22 mouse cellular contexts compared by ENCODE assay signal in the genomic region with DNA sequence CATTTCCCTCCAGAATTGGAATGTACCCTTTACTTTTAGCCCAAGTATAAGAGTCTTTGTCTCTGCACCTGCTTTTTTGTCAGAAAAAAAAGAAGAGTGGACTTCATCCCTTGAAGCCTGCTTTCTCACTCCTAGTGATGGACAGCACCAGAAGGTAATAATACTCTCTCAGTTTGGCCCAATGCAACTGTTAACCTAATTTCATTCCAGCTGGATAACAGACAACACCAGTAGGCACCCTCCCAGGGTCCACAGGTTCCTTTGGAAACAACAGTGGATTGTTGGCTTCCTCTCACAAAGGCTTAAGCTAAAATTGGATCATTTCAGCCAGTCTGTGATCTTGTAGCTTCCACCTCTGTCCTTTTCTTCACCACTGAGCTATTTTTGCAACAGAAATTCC.
DNase-seq lines count a peak whose midpoint lies in the region; ATAC-seq and TF ChIP-seq lines count a peak whose summit lies in the region.
"Had no signal": no experiment of that assay in that cellular context is flagged by ENCODE, and none has a peak within 500 bp of the region (broad histone marks: within the 10 kb centered on the region; RNA-seq: fewer than 3 reads in every experiment).

No protein-coding gene starts in this region.

- H3K4me2 ChIP-seq in embryonic facial prominence, embryonic 14.5 days (ENCODE audit: low read depth, low read length) = no peak overlapping the region
- no peak overlapping the region for H3K4me2 ChIP-seq in limb, embryonic 14.5 days (replicated peaks; ENCODE audit: low read depth, low read length, severe bottlenecking)

- DNase-seq in cerebellum, postnatal 10 days = peak; percentile 29 to 38
- no peak for DNase-seq in cerebellum, adult 18-20 months
- DNase-seq in cerebellum, postnatal 14 days = peak; percentile 21 to 56
- no peak for DNase-seq in cerebellum, adult 8-10 months
- peak; percentile 7 for DNase-seq in embryonic facial prominence, embryonic 14.5 days (ENCODE audit: low spot score)
- DNase-seq in embryonic facial prominence, embryonic 10.5 days (ENCODE audit: low spot score) = no peak
- no peak for DNase-seq in limb, embryonic 14.5 days (ENCODE audit: low spot score)
- DNase-seq in limb, embryonic 10.5 days (ENCODE audit: low spot score) = no peak
- DNase-seq: adrenal gland, adult 2 months; adrenal gland, adult 8-10 months; adrenal gland, postnatal 10 days; adrenal gland, postnatal 14 days; adrenal gland, postnatal 25 days; adrenal gland, postnatal 36 days; B cell, adult 2 months; cerebellum, adult 11 months; cerebellum, adult 11-12 months had no signal

- H3K4me1 ChIP-seq in embryonic facial prominence, embryonic 14.5 days (ENCODE audit: control insufficient read depth, insufficient read depth, low read length) = no peaks in the 10 kb centered on the region
- no peaks in the 10 kb centered on the region for H3K4me1 ChIP-seq in embryonic facial prominence, embryonic 10.5 days
- no peaks in the 10 kb centered on the region for H3K4me1 ChIP-seq in limb, embryonic 14.5 days (ENCODE audit: control insufficient read depth, insufficient read depth, low read length)
- no peaks in the 10 kb centered on the region for H3K4me1 ChIP-seq in limb, embryonic 10.5 days

- no peaks in the 10 kb centered on the region for H3K9me3 ChIP-seq in embryonic facial prominence, embryonic 14.5 days (ENCODE audit: control insufficient read depth, low read length)
- no peaks in the 10 kb centered on the region for H3K9me3 ChIP-seq in embryonic facial prominence, embryonic 10.5 days
- H3K9me3 ChIP-seq in limb, embryonic 14.5 days (ENCODE audit: control insufficient read depth, low read length) = no peaks in the 10 kb centered on the region
- no peaks in the 10 kb centered on the region for H3K9me3 ChIP-seq in limb, embryonic 10.5 days (replicated peaks)

- H3K27me3 ChIP-seq in embryonic facial prominence, embryonic 14.5 days (replicated peaks; ENCODE audit: control insufficient read depth, insufficient read depth, low read length) = no peaks in the 10 kb centered on the region
- no peaks in the 10 kb centered on the region for H3K27me3 ChIP-seq in embryonic facial prominence, embryonic 10.5 days (replicated peaks; ENCODE audit: low read depth, poor library complexity, severe bottlenecking)
- no peaks in the 10 kb centered on the region for H3K27me3 ChIP-seq in limb, embryonic 14.5 days (ENCODE audit: control insufficient read depth, insufficient read depth, low read length)
- no peaks in the 10 kb centered on the region for H3K27me3 ChIP-seq in limb, embryonic 10.5 days (ENCODE audit: low read depth, poor library complexity, severe bottlenecking)
- H3K27me3 ChIP-seq: CH12.LX, Patski had no signal

- no peak for TF ChIP-seq POLR2A in limb, embryonic 14.5 days (IDR thresholded peaks at IDR 0.05; ENCODE audit: borderline replicate concordance, extremely low read depth, insufficient read depth, insufficient read length)

- no peaks in the 10 kb centered on the region for H3K36me3 ChIP-seq in embryonic facial prominence, embryonic 14.5 days (ENCODE audit: control insufficient read depth, insufficient read depth, low read length)
- H3K36me3 ChIP-seq in embryonic facial prominence, embryonic 10.5 days (replicated peaks) = no peaks in the 10 kb centered on the region
- H3K36me3 ChIP-seq in limb, embryonic 14.5 days (ENCODE audit: control insufficient read depth, insufficient read depth, low read length) = no peaks in the 10 kb centered on the region
- H3K36me3 ChIP-seq in limb, embryonic 10.5 days = no peaks in the 10 kb centered on the region
- H3K36me3 ChIP-seq: G1E had no signal

- H3K9ac ChIP-seq in embryonic facial prominence, embryonic 14.5 days (ENCODE audit: low read depth, low read length) = no peak overlapping the region
- no peak overlapping the region for H3K9ac ChIP-seq in limb, embryonic 14.5 days (ENCODE audit: low read depth, low read length, severe bottlenecking)

- no peak overlapping the region for H3K27ac ChIP-seq in embryonic facial prominence, embryonic 14.5 days (replicated peaks; ENCODE audit: low read depth, low read length)
- no peak overlapping the region for H3K27ac ChIP-seq in embryonic facial prominence, embryonic 10.5 days (replicated peaks)
- H3K27ac ChIP-seq in limb, embryonic 14.5 days (replicated peaks; ENCODE audit: low read depth, low read length) = no peak overlapping the region
- no peak overlapping the region for H3K27ac ChIP-seq in limb, embryonic 10.5 days

- no peak overlapping the region for H3K4me3 ChIP-seq in embryonic facial prominence, embryonic 14.5 days (ENCODE audit: low read depth, low read length)
- H3K4me3 ChIP-seq in embryonic facial prominence, embryonic 10.5 days = no peak overlapping the region
- no peak overlapping the region for H3K4me3 ChIP-seq in limb, embryonic 14.5 days (replicated peaks; ENCODE audit: low read length)
- H3K4me3 ChIP-seq in limb, embryonic 10.5 days = no peak overlapping the region

- no peak for ATAC-seq in embryonic facial prominence, embryonic 14.5 days (ENCODE audit: low read depth)
- peak; percentile 53 for ATAC-seq in limb, embryonic 14.5 days (ENCODE audit: low FRiP score, low read depth)
- ATAC-seq: activated CD4-positive, CD25-positive, alpha-beta regulatory T cell, adult 4 months; CD4-positive, CD25-positive, alpha-beta regulatory T cell, adult 4 months; Patski had no signal

Comparison
In these comparisons a context has a peak if more than half of its experiments do, and no peak if none do; other contexts are left out.
1. DNase-seq: peak in cerebellum, postnatal 10 days (2 of 2), cerebellum, postnatal 14 days (2 of 2) and embryonic facial prominence, embryonic 14.5 days (single experiment); none in cerebellum, adult 18-20 months (0 of 2), cerebellum, adult 8-10 months (single experiment), embryonic facial prominence, embryonic 10.5 days (single experiment), limb, embryonic 14.5 days (single experiment) and limb, embryonic 10.5 days (single experiment).